Mouse (Mus musculus): ENCODE measurements around the gene Pkn2.

DNA sequence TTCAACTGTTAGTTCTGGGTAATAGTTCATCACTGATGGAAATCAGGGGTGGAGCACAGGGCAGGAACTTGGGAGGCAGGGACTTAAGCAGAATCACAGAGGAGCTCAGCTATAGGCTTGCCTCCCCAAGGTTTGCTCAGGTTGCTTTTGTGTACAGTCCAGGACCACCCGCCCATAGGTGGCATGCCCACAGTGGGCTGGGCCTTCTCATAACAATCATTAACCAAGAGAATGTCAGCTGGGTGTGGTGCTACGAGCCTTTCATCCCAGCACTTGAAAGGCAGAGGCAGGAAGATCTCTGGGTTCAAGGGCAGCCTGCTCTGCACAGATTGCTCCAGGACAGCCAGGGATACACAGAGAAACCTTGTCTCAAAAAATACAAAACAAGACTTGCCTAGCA lies 48.1 kb upstream of the Pkn2 start:
- TF ChIP-seq CTCF (IDR thresholded peaks at IDR 0.05; ENCODE audit: extremely low read depth, insufficient read depth, insufficient read length, insufficient replicate concordance) = no peak
- no peak for TF ChIP-seq POLR2A (IDR thresholded peaks at IDR 0.05; ENCODE audit: low read depth, low read length)

Measured in spleen, adult 2 months (tissue).